Mouse (Mus musculus) urinary bladder, adult 18-20 months (tissue): Measurements from ENCODE around the gene Setd5.

Experiments
- DNase-seq, 2 experiments: peaks; one replicate each; pipeline ENCODE4 v3.0.0; 2022; ENCODE audit warnings: low spot score in 2 of 2, mixed read lengths in 2 of 2

Gene Setd5

DNA sequence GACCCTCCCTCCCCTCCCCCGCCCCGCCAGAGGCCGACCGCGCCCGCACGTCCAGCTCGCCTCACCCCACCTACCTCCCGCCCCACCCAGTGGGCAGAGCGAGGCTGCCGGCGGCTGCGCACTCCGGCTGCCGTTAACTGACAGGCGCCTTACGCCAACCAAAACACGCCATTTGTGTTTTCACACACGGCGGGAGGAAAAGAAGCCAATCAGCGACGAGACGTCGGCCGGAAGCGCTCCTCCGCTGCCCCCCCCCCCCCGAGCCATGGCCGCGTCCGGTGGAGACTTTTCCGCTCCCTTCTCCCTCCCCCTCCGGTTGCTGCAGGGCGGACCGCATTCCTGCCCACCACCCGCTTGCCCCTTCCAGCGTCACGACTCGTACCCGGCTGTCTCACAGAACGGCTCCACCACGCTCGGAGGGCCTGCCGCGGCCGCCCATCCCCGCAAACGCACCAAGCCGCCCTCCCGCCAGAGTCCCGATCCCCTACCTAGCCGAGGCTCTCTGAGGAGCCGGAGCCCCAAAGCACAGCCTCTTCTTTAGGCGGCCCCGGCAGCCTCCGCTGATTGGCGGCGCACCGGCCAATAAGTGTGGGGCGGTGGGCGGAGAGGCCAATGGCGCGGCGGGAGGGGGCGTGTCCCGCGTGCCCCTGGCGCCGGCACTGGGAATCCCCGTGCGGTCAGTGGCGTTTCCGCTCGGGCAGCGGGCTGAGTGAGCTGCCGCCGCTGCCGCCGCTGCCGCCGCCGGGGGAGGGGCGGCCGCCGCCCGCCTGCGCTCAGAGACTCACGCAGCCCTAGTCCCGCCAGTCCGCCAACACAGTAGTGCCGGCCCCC lies at the start of gene Setd5:
Gene Setd5 (plus strand): TSS at position 680 of the 831 bp plus-strand sequence.
- DNase-seq: peak; percentile 98

DNA sequence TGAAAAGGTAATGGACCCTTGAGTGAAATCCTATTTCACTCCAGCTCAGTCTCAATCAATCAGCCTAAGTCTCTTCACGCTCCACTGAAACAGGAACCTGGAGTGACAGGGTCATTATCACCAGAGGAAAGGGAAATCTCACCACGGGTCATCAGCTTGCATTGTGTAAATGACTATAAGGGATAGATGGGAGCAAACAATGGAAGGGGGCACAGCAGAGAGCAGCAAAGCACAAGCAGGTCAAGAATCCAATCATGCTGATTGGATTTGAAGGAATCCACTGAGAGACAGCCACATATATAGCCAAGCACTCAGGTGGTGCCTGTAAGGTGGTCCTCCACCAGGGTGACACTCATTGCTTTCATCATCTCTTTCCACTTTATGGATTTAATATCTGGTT lies 49.7 kb upstream of the Setd5 start:
- no peak for DNase-seq

DNA sequence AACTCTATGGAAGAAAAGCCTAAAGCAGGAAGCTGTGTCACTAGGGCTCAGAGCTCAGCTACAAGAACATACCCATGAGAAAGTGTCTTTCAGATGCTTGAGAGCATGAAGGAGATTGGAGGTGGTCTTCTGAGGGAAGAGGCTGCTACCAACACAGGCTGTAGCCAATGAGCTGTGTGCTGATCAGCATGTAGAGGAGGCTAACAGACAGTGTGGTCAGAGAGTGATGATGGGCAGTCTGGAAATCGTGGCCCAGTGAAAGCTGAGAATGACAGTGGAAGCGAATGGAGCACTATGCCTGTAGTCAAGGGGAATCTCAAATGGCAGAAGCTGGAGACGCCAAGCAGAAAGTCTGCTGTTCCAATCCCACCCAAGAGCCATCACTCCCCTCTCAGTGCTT lies 48.2 kb upstream of the Setd5 start:
- DNase-seq: no peak

DNA sequence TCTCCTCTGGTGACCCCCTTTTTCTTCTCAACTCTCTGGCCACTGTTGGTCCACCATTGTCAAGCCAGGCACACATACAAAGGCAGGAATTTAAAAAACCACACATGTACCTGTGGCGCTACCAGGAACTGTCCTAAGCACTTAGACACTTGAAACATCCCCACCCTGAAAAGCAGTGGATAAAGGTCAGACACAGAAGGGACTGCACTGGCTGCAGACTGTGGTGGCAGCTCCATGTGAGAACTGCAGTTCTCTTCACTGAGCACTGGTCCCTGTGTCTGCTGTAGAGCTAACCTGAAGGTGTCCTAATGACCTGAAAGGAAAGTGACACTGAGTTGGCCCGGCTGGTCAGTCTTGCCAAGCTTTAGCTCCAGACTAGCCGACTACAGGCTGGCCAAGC lies 46.6 kb upstream of the Setd5 start:
- DNase-seq: no peak

DNA sequence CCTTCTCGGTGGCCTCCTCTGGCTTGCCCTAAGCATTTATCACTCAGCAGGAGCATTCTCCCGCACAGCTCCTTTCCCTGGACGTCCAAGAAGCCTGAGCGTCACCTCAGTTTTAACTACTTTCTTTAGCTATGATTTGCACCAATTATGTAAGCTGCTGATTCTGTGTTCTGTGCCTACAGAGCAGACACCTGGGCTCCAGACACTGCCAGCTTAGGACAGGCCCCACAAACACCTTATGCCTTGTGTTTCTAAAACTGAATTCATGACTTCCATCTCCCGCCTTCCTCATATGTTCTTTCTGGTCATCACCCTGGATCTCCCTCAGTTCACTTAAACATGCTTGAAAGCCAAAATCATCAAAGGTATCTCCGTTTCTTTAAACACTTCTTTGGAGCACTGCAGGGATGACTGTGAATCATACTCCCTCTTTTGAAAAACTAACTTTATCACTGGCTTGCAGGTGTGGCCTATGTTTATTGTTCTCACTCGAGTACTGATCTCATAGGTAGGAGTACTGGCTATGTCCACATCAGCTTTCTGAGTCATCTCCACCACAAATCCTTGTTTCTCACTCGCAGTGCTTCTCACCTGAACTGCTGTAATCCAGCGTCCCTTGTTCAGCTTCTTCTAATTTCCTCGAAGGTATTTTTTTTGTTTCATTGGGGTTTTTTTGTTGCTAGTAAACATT lies 46.0 kb upstream of the Setd5 start:
- DNase-seq: peak in 1 of 2 experiments; percentile 26

DNA sequence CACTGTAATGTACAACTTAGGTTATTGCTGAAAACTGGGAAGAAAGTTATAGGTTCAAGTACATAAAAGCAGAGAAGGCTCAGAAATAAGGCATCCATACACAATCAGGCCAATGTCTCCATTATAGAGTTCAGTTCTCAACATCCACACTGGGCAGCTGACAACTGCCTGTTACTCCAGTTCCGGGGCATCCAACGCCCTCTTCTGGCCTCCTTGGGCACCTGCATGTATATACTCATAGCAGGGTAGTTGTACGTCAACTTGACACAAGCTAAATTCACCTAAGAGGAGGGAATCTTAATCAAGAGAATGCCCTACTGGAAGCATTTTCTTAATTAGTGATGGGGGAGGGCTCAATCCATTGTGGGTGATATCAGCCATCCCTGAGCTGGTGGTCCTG lies 45.0 kb upstream of the Setd5 start:
- DNase-seq: no peak

DNA sequence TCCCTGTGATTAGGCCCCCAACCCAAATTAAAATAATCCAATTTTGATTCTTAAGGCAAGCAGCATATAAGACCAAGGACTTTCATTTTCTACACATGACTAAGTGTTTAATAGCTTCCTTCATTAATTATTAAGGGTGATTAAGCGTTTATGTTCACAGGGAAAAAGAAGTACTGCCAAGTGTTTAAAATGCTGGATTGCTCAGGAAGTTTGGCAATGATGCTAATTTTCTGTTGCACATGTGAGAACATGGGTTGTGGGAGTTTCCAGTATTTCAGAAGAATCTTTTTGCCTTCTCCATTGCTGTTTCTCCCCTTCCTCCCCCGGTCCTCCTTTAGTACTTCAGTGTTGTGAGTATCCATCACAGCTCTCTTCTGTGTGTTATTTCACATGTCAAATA lies 44.0 kb upstream of the Setd5 start:
- DNase-seq: no peak

DNA sequence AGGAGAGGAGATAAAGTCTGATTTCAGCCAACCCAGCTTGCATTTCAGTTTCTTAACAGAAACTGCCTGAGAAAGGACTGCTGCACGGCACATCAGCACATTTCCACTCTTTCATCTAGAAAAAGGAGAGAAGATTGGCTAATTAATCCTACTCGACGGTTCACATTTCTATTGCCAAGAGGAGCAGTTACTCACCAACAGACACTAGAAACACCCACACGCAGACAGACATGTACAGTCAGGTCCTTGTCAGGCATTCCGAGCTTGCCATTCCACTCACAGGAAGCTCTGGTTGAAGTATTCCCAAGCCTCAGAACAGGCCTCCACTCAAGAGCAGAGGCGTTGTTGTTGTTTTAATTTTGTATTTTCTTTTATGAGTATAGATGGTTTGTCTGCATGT lies 42.7 kb upstream of the Setd5 start:
- DNase-seq: no peak

DNA sequence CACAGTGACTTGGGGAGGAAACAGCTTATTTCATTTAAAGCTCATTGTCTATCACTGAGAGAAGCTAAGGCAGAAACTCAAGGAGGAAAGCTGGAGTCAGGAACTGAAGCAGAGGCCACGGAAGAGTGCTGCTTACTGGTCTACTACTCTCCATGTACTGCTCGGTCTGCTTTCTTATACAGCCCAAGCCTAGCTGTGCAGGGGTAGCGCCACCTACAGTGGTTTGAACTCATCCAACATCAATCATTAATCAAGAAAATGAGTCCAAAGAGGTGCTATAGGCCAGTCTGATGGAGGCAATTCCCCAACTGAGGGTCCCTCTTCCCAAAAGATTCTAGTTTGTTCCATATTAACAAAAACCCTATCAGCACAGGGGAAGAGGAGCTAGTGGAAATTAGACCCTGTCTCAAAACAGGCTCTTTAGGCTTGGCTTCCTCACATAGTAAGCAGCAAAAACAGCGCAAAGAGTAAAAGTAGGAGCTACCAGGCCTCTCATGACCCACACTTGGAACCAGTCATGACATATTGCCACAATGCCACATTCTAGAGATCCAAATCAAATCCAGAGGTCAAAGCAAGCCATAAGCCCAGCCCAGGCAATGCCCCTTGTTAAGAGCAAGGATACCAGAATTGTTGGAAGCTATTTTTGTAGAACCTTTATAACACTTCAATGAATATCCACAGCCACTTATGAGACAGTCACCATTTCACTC lies 40.5 kb upstream of the Setd5 start:
- no peak for DNase-seq

DNA sequence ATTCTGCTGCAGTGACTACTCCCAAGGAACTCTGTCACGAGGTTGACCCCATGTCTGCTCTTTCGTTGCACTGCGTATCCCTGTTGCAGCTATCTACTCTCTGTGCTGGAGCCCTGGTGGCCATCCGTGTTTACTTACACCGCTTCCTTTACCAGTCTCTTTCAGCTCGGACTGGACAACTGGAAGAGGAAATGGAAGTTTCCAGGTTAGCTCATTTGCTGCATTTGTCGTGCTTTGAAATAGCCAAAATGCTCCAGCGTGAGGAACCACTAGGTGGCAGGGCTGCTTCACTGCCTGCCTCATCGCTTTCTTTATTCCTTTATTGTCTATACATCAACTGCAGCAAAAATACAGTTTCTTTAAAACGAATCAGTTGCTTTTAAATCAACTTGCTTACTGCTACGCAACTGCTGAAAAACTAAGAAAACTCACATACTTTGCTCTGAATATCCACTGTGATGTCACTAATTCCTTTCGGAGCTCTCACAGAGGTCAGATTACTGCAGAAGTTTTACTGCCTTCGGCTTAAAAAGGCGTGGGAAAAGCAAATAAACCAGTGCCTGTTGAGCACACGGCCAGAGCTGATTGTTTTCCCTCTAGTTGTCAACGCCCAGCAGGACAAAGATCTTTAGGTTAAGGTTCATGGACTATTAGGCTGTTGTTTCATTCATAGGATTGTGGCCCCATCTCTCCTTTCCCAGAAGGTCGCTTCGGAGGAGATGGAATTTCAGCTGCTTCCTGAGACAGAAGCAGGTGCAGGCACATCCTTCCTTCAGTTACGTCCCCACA lies 39.0 kb upstream of the Setd5 start:
- DNase-seq: peak; percentile 39 to 45

DNA sequence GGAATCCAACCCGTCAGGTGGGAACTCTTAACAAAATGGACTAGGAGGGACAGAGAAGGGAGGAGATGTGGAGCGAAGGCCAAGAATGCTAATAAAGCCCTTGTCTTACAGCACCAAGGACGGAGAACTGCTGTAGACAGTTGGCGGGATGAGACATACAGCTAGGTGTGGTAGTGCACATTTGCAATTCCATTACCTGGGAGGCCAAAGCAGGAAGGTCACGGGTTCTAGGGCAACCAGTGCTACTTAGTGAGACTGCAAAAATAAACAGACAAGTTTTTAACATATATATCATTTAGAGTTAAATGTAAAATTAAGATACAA lies 38.5 kb upstream of the Setd5 start:
- no peak for DNase-seq

DNA sequence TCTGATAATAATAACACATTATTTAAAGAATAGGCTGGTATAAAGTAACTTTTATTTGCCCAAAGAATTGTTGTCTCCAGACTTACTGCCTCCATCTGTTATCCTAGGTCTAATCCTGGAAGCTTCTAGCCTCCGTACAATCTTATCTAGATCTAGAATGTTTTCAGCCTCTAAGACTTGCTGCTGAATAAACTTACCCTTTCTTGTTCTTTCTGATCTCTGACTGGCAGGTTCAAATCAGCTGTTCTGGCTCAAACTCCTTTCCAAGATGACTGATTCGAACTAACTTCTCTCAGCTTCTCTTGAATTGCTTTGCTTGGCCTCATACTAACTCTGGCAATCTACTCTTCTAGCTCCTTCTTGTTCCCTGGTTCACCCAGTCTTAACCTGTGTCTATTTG lies 36.8 kb upstream of the Setd5 start:
- DNase-seq: no peak

DNA sequence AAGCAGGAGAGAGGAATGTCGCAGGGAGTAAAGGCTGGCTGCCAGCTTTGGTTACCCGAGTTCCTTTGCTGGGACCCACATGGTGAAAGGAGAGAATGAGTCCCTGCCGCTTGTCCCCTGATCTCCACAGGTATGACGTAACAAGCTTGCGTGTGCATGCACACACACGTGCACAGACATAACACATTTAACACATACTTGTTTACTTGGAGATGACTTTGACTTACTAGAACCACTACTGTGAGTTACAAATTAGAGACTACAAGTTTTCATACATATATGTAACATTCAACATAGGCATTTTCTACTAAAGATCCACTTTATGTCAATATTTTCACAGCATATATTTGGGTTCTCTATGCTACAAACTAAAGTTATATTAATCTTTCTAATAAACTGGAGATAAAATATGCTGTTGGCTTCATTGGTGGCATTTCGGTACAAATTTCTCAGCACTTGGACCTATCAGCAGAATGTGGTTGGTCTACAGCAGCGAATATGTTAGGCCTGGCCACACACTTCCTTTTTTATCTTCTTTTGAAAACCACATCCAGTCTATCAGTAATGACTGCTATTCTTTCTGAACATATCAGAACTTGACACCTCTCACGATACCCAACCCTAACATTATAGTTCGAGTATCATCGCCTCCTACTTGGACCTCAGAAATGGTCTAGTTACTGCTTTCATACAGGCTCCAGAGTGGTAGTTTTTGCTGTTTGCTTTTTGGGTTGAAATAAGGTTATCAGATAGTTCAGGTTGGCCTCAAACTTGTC lies 35.8 kb upstream of the Setd5 start:
- DNase-seq: no peak

DNA sequence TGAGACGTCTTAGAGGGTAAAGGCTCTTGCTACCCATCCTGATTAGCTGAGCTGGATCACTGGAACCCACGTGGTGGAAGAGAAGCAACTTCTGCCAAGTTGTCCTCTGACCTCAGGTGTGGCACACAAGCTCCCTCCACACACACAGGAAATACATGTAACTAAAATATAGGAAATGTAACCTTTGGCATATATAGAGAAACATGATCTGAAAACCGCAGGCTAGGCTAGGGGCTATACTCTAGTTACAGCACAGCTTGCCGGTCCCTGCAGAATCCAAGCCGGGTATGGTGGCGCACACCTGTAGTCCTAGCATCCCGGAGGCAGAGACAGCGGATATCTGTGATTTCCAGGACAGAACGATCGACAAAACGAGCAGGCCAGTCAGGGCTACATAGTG lies 31.6 kb upstream of the Setd5 start:
- no peak for DNase-seq

DNA sequence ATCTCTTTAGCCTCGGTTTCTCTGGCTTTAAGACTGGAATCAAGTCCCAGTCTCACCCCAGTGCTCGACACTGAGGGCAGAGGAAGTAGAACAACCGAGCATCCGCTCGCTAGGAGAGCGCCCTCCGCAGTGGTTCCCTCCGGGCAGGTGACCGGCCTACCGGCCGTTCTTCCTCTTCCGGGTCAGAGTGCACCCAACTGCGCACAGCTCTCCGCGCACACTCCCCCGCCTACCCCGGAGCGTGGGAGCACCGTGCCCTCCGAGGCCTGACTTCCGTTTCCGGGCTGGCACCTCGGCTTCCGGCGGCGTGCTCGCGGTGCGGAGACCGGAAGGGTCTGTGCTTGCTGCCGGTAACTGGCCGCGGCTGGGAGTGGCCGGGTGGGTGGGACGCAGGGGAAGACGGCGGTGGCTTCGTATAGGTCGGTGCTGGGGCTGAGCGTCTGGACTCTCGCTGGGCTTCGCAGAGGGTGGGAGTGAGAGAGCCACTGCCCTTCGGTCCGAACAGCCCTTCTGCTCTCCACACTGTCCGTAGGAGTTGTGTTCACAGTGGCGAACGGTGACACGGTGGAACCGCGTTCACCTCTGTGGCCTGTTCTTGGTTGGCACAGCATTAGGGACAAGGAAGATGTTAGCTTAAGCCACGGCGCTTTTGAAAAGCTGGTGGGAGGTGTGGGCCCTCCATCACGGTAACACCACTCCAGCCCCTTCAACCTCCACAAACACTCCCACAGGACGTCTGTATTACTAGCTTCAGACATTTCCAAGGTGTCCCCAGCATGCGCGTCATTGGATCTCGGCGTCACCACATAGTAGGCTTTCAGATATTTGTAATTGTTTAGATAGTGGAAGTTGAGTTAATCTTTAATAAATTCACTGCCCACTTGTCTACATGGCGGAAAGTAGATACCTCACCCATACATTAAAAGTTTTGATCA lies 30.9 kb upstream of the Setd5 start, which contains the start of gene Thumpd3:
Gene Thumpd3 (plus strand): TSS at position 185 of the 935 bp plus-strand sequence.
- DNase-seq: peak; percentile 92 to 96

DNA sequence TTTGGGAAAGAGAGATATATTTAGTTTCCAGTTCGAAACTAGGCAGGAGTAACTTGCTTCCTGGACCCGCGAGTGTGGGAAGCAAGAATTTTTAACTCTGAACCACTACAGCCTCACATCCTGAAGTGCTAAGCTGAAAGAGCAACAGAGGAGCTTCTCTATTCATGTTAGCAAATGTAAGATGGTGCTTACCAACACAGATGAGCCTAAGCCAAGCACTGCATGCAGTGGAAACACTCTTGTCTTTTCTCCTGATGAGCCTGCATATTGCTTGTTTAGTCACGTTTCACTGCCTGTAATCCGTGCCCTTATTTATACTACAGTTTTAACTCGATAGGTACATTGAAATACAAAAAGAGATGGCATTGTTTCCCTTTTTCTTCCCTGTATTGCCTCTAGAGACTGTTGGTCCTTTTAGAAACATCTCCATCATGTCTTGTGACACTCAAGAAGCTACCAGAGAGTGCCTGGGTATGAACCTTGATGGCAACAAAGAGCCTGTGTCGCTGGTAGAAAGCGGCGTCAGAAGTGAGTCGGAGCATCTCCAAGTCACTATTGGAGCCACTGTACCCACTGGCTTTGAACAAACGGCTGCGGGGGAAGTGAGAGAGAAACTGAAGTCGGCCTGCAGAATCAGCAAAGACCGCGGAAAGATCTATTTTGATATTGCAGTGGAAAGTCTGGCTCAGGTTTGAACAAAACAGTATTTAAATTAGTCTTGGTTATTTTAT lies 30.0 kb upstream of the Setd5 start:
- no peak for DNase-seq

DNA sequence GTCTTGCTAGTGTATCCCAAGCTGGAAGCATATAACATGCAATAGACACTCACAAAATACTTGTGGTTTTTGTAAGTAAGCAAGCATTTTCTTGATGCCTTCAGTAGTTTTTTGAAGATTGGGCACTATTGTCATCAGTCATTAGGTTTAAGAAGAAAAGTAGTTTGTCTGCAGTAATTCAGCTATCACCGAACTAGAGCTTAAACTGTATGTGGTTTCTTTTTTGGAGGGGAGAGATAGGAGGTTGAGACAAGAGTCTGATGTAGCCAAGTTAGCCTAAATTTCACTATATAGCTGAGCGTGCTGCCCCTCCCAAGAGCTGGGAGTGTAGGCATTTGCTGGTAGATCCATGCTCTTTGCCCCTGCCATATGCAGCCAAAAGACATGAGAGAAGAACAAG lies 28.8 kb upstream of the Setd5 start:
- no peak for DNase-seq

DNA sequence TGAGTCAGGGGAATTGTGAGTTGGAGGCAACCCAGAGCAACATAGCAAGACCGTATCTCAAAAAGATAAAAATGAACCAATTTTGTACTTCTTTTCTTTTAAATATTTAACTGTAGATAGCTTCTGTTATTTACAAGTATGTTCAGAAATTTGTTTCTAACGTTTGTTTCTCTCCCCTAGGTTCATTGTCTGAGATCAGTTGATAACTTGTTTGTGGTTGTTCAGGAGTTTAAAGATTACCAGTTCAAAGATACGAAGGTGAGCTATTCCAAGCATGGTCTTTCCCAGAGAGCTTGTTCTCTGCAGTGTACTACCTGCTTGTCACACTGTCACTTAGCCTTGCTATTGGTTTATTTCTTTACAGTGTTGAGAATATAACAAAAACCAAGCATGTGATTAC lies 28.0 kb upstream of the Setd5 start:
- no peak for DNase-seq

DNA sequence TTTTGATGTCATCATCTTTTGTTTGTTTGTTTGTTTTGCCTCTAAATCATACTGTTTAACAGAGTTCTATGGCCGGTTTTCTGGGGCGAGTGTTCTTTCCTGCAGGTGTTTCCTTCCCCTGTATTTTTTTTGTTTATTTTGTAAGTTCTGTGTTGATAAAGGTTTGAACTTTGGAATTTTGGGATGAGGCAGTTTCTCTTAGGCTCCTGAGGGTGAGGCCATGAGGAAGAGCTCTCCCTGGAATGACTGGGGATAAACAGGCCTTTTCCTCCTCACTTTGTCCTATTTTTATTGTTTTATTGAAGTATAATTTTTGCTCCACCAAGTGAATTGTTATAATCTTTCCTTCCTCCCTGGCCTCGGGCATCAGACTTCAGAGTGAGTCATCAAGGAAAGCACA lies 24.2 kb upstream of the Setd5 start:
- DNase-seq: no peak
